Mouse (Mus musculus) neutrophil, adult 83 days (primary cell): ENCODE data around the gene Klra9. TPM values are rescaled to one million over a fixed set of nuclear protein-coding genes. Genes with fewer than 3 reads are reported as not detected.

Experiments
- total RNA-seq, 2 experiments: library from RNA; stranded (reverse); gene quantifications; one replicate each; pipeline ENCODE4 v1.2.4; 2023

Klra9 gene
- total RNA-seq, result under 1 TPM; 0.39 to 0.62 TPM

DNA sequence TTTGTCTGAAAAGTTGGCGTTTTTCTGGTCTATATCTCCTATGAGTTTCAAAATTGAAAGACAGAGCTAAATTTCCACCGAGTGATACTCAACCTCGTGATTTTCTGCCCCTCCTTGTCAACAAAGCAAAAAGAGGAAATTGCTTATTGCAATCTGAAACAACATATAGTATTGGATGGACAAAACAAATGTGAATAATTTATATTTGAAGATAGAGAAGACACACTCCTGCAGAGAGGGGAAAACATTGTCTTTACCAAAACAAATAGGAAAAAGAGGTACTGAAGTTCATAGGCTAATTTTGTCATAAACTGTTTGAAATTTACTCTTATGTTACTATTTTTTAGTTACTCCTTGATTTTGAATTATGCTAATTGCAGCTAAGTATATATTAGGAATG, at the start of gene Klra9:
Gene Klra9 (minus strand): TSS at position 101 of the 400 bp plus-strand sequence.

DNA sequence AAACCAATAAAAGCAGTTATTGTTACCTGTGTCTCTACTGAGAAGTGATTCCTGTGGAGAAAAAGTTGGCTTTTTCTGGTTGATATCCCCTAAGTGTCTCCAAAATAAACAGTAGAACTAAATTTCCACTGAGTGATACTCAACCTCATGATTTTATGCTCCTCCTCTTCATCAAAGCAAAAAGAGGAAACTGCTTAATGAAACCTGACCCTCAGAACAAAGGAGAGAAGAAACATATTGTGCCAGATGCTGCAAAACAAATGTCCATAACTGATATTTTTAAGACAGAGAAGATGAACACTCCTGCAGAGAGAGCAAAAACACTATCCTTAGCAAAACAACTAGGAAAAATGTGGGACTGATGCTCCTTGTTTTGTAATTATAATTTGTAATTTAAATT, 40.3 kb upstream of the Klra9 start, which contains the start of gene Klra7:
Gene Klra7 (minus strand): TSS at position 101 of the 400 bp plus-strand sequence.

DNA sequence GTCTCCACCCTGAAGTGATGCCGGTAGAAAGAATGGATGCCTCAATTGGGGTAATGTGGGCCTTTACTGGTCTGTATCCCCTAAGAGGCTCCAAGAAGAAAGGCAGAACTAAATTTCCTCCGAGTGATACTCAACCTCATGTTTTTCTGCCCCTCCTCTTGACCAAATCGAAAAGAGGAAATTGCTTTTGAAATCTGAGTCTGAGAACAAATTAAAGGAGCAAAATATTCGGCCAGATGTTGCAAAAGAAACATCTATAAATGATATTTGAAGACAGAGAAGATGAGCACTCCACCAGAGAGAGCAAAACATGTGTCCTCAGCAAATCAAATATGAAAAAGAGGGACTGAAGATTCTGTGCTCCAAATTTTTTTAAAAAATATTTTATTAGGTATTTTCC, 63.1 kb downstream of the Klra9 start, which contains the start of gene Klra8:
Gene Klra8 (minus strand): TSS at position 101 of the 400 bp plus-strand sequence.

Other genes with a start within 250 kb of the Klra9 start
- not detected for gene Klra6, start 166.2 kb downstream of the Klra9 start, total RNA-seq
- gene Klra4, start 125.8 kb downstream of the Klra9 start, total RNA-seq, result not detected
- gene Klra8, start 63.2 kb downstream of the Klra9 start, total RNA-seq, result 1 to 10 TPM; 1.2 to 1.4 TPM
- gene Klra7, start 40.2 kb upstream of the Klra9 start, total RNA-seq, result not detected
- 1 to 10 TPM; 1.9 TPM for gene Klra10, start 88.8 kb upstream of the Klra9 start, total RNA-seq
- gene Klra3, start 144.5 kb upstream of the Klra9 start, total RNA-seq, result under 1 TPM; 0.53 to 0.66 TPM
- gene Klra1, start 193.8 kb upstream of the Klra9 start, total RNA-seq, result not detected